Mouse (Mus musculus) C3H10T1/2 (cell line): ENCODE measurements around the gene Reps1. TPM values are rescaled to one million over a fixed set of nuclear protein-coding genes. Genes with fewer than 3 reads are reported as not detected.

Source experiments
- polyA plus RNA-seq, 2 experiments: library from polyadenylated mRNA; unstranded; fragments of >200 nt; fragmentation: generic; extraction: Trizol; gene quantifications; one replicate each; pipeline ENCODE4 v1.2.1; 2012; ENCODE audit warnings: missing spikeins in 2 of 2

The Reps1 gene
- polyA plus RNA-seq = 10 to 100 TPM; 17.9 to 36.4 TPM

DNA sequence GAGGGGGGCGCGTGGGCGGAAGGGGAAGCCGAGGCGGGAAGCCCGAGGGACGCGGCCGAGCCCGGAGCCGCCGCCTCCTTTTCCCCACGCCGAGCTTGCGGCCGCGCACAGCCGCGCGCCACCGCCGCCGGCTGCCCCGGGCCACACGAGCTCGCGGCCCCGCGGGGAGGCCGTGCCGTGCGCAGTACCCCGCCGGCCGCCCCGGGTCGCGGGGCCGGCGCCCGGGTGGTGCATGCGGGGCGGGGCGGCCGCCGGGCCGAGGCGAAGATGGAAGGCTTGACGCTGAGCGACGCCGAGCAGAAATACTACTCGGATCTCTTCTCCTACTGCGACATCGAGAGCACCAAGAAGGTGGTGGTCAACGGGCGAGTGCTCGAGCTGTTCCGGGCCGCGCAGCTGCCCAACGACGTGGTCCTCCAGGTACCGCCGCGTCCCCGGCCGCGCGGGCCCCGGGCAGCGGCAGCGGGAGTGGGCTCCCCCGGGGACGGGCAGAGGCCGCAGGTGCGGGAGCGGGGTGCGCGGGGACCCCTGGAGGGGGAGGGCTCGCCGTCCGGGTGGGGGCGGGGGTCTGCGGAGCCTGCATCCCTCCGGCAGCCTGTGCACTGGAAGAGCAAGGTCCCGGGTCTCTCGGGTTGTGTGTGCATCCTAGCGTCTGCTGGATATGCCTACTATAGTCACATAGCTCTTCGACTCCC is at the start of gene Reps1:
Reps1 (plus strand) TSS at position 166 of the 695 bp plus-strand sequence.

GRCm38 (mm10) chr10:18022741-18023347 is 32.8 kb upstream of the Reps1 start, which contains the start of gene Abracl:
Gene Abracl (minus strand): TSS chr10:18023288.

Other genes with a start within 250 kb of the Reps1 start
- gene Heca, start 107.8 kb upstream of the Reps1 start, polyA plus RNA-seq = 1 to 10 TPM in 1 of 2 experiments, under 1 TPM in 1; 0.30 to 4.0 TPM
- gene Abracl, start 32.6 kb upstream of the Reps1 start, polyA plus RNA-seq = 10 to 100 TPM; 11.5 to 48.2 TPM
- gene Ect2l, start 155.0 kb downstream of the Reps1 start, polyA plus RNA-seq = not detected
- gene Ccdc28a, start 179.1 kb downstream of the Reps1 start, polyA plus RNA-seq = 10 to 100 TPM in 1 of 2 experiments, 1 to 10 TPM in 1; 1.6 to 11.7 TPM